Mouse (Mus musculus) layer of hippocampus, adult 6 months (tissue): ENCODE results near the gene Pianp. TPM values are rescaled to one million over a fixed set of nuclear protein-coding genes. Genes with fewer than 3 reads are reported as not detected.

Experiments used
- long read RNA-seq, 2 experiments: library from polyadenylated mRNA; unstranded; transcript quantifications; one replicate each; pipeline ENCODE4 v2.0.0; 2019 to 2020
- polyA plus RNA-seq: library from polyadenylated mRNA; unstranded; fragments of <200 nt; fragmentation: Nextera tagmentation; gene quantifications from 2 replicates; pipeline ENCODE4 v1.2.3, GENCODE M21; 2021

Gene Pianp
- polyA plus RNA-seq, result 40.7 and 47.6 TPM in 2 replicates
- long read RNA-seq, experiment 1, transcript Pianp-201 (6 exons, 2,250 nt), result major isoform, 13 of 46 reads
- long read RNA-seq, experiment 1, partial matches to known transcripts, result 31 of 46 reads
- long read RNA-seq, experiment 1, other reads (novel, unspliced or antisense), result 2 of 46 reads
- long read RNA-seq, experiment 2, transcript Pianp-201 (6 exons, 2,250 nt), result major isoform, 205 of 281 reads
- long read RNA-seq, experiment 2, transcript Pianp-206 (5 exons, 2,396 nt), result minor isoform, 13 of 281 reads
- long read RNA-seq, experiment 2, partial matches to known transcripts, result 18 of 281 reads
- long read RNA-seq, experiment 2, other reads (novel, unspliced or antisense), result 43 of 281 reads

DNA sequence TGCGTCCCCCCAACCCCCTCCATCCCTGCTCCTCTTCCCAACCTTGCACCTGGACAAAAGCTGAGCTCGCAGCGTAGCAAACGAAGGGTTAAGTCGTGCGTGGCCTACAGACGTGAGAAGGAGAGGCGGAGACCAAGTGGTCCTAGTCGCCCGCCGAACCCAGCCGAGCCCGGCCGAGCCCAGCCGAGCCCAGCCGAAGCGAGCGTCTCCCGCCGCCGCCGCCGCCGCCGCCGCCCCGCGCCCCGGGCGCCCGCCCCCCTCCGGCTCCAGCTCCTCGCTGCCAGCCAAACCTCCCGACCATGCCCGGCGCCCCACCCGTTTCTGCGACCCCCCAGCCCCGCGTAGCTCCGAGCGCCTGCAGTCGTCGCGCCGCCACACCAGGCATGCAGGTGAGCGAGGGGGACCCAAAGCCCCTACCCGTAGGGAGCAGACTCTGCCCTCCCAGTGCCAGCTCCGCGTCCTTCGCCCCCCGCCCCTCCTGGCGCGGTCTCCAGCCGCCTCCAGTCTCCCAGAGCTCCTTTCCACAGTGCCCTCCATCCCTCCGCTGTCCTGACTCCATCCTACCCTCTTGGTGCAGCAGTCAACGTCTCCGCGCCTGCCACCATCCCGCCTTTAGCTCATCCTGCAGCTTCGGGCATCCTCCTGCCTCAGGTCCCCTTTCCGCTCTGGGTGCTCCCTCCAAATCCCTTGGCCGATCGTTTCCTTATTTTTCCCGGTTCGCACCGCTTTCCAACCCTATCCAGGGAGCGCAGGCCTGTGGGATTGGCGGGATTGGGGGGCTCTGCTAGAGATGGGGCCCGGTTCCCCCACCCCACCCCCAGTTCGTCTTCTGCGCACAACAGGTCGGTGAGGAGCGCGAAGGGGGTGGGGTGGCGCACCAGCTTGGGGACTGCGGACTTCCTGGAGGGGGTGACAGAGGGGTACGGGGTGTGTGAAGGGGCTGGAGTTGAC, at the start of gene Pianp:
Pianp (plus strand) TSS at position 144 of the 951 bp plus-strand sequence.

DNA sequence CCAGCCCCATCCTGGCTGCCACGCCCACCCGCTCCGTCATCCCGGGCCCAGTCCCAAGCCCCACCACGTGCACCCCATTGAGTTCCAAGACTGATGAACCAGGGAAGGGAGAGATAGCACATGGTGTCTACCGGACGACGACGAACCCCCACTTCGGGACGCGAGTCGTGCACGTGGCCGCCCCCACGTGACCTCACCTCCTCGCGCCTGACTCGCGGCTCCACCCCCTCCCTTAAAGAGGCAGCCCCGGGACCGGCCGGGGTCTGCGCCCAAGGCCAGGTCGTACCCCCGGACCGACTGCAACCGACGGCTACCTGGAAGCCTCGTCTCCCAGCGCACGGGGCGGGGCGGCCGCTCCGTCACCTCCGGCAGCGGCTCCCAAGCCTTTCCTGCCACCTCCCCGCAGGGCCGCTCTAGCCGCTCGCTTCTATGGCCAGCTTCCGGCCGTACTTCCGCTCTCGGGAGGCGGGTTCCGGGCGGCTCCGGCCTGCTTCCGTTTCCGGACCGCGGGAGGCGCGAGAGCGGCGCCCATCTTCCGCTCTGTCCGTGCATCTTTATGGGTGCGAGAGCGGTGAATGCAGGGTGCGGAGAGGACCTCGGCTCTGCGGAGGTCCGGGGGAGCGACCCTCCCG, 31.3 kb upstream of the Pianp start, which contains the start of gene Cops7a:
Cops7a (minus strand) TSS at position 451 of the 632 bp plus-strand sequence.

GRCm38 (mm10) chr6:125009129-125009180, 12.5 kb downstream of the Pianp start, which contains the start of gene Zfp384:
Zfp384 (plus strand) TSS chr6:125009145.

GRCm38 (mm10) chr6:125039533-125040153, 43.1 kb downstream of the Pianp start, which contains the start of gene Ing4:
Ing4 (plus strand) TSS chr6:125039760.

GRCm38 (mm10) chr6:125049678-125050077, 53.2 kb downstream of the Pianp start, which contains the start of gene Acrbp:
Acrbp (plus strand) TSS chr6:125049689.

Other genes with a start within 250 kb of the Pianp start
- gene Gm45234, start 240.7 kb upstream of the Pianp start, polyA plus RNA-seq, result 0.06 TPM in 1 of 2 replicates, not detected in the other
- gene Atn1, start 240.2 kb upstream of the Pianp start, polyA plus RNA-seq, result 14.3 and 15.6 TPM in 2 replicates
- 599 and 862 TPM in 2 replicates for gene Eno2, start 227.0 kb upstream of the Pianp start, polyA plus RNA-seq
- 4.3 and 6.1 TPM in 2 replicates for gene Lrrc23, start 217.0 kb upstream of the Pianp start, polyA plus RNA-seq
- 5.4 and 5.5 TPM in 2 replicates for gene Spsb2, start 188.0 kb upstream of the Pianp start, polyA plus RNA-seq
- gene Tpi1, start 182.4 kb upstream of the Pianp start, polyA plus RNA-seq, result 1,210 and 1,292 TPM in 2 replicates
- 98.8 and 105 TPM in 2 replicates for gene Usp5, start 167.2 kb upstream of the Pianp start, polyA plus RNA-seq
- 0.59 and 0.67 TPM in 2 replicates for gene Cdca3, start 167.1 kb upstream of the Pianp start, polyA plus RNA-seq
- 0.13 and 0.43 TPM in 2 replicates for gene Gnb3, start 156.4 kb upstream of the Pianp start, polyA plus RNA-seq
- 1.0 and 1.2 TPM in 2 replicates for gene P3h3, start 138.9 kb upstream of the Pianp start, polyA plus RNA-seq
- gene Gpr162, start 132.7 kb upstream of the Pianp start, polyA plus RNA-seq, result 1.1 and 1.4 TPM in 2 replicates
- gene Cd4, start 108.5 kb upstream of the Pianp start, polyA plus RNA-seq, result 0.34 and 0.68 TPM in 2 replicates
- 7.0 and 11.9 TPM in 2 replicates for gene Lag3, start 85.0 kb upstream of the Pianp start, polyA plus RNA-seq
- 294 and 362 TPM in 2 replicates for gene Ptms, start 76.6 kb upstream of the Pianp start, polyA plus RNA-seq
- gene Mlf2, start 65.3 kb upstream of the Pianp start, polyA plus RNA-seq, result 604 and 679 TPM in 2 replicates
- gene Cops7a, start 31.2 kb upstream of the Pianp start, polyA plus RNA-seq, result 236 and 263 TPM in 2 replicates
- 7.6 and 8.3 TPM in 2 replicates for gene Zfp384, start 12.5 kb downstream of the Pianp start, polyA plus RNA-seq
- gene Ing4, start 43.1 kb downstream of the Pianp start, polyA plus RNA-seq, result 54.3 and 56.6 TPM in 2 replicates
- gene Acrbp, start 53.0 kb downstream of the Pianp start, polyA plus RNA-seq, result 0.72 and 1.4 TPM in 2 replicates
- 1.1 and 2.0 TPM in 2 replicates for gene Lpar5, start 71.2 kb downstream of the Pianp start, polyA plus RNA-seq
- gene Chd4, start 99.3 kb downstream of the Pianp start, polyA plus RNA-seq, result 62.8 and 65.4 TPM in 2 replicates
- 18.4 and 19.1 TPM in 2 replicates for gene Nop2, start 135.2 kb downstream of the Pianp start, polyA plus RNA-seq
- 19.3 and 22.8 TPM in 2 replicates for gene Iffo1, start 148.5 kb downstream of the Pianp start, polyA plus RNA-seq
- gene Gapdh, start 169.8 kb downstream of the Pianp start, polyA plus RNA-seq, result 2,583 and 3,039 TPM in 2 replicates
- gene Ncapd2, start 195.0 kb downstream of the Pianp start, polyA plus RNA-seq, result 2.8 and 3.0 TPM in 2 replicates
- gene Mrpl51, start 195.1 kb downstream of the Pianp start, polyA plus RNA-seq, result 131 and 135 TPM in 2 replicates
- gene Vamp1, start 218.9 kb downstream of the Pianp start, polyA plus RNA-seq, result 30.9 and 31.2 TPM in 2 replicates
- 5.3 and 6.1 TPM in 2 replicates for gene Tapbpl, start 235.2 kb downstream of the Pianp start, polyA plus RNA-seq
- gene Cd27, start 240.3 kb downstream of the Pianp start, polyA plus RNA-seq, result 0.38 and 0.43 TPM in 2 replicates